ENCODE assay signal across 8 mouse cellular contexts in the genomic region with DNA sequence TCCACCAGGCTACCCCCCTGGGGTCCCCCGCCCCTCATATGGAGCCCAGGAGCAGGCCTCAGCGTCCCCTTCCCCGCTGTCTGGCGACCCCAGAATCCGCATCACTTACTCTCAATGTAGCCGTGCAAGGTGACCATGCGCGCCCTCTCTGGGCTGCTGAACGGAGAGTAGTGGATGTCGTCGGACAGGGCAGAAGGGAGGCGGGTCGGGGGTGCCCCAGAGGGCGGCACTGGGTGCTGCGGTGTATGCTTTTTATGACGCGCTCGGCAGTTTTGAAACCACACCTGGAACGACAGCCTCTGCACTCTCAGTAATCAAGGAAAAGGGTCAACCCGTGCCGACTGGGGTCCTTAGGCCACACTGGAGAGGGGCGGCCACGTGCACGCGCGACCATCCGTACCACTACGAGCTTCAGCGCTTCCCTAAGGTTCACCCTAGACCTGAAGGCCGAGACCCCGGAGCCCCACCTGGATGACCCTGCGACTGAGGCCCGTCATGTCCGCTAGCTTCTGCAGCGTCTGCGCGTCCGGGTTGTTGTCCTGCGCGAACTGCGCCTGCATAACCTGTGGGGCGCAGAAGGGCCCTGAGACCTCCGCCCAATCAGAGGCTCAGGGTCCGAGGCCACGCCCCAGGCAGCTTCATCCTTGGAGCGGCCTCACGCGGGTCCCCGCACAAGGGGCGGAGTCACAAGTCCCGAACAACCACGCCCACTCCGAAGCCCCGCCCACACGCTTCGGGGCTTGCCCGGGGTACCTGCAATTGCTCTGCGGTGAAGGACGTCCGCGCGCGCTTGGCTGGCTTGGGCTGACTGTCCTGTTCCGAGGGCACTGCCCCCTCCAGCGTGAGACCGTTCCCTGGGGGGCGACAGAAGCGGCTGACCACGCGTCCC. TPM values are rescaled to one million over a fixed set of nuclear protein-coding genes. Genes with fewer than 3 reads are reported as not detected.
DNase-seq lines count a peak whose midpoint lies in the region; ATAC-seq lines count a peak whose summit lies in the region.

No protein-coding gene starts in this region.

- WGBS in forebrain, embryonic 15.5 days, result 1% methylated on average over 70 of the region's 70 CpGs
- 4% methylated on average over 70 of the region's 70 CpGs for WGBS in intestine, embryonic 14.5 days
- 1% methylated on average over 70 of the region's 70 CpGs for WGBS in liver, embryonic 15.5 days (ENCODE audit: insufficient replicate concordance)
- under 1% methylated on average over 69 of the region's 70 CpGs for WGBS in neural tube, embryonic 11.5 days

- peak overlapping the region; percentile 50 for H3K4me2 ChIP-seq in forebrain, embryonic 15.5 days (replicated peaks)
- peak overlapping the region; percentile 78 for H3K4me2 ChIP-seq in intestine, embryonic 14.5 days (ENCODE audit: low read length)
- peak overlapping the region; percentile 70 for H3K4me2 ChIP-seq in liver, embryonic 15.5 days
- H3K4me2 ChIP-seq in neural tube, embryonic 11.5 days (ENCODE audit: low read depth), result peak overlapping the region; percentile 69

- peak overlapping the region; percentile 36 for H3K4me3 ChIP-seq in forebrain, embryonic 15.5 days
- peak overlapping the region; percentile 39 for H3K4me3 ChIP-seq in intestine, embryonic 14.5 days (ENCODE audit: low read depth, low read length)
- H3K4me3 ChIP-seq in liver, embryonic 15.5 days (replicated peaks), result peak overlapping the region; percentile 53
- H3K4me3 ChIP-seq in neural tube, embryonic 11.5 days (ENCODE audit: low read depth, low read length), result peak overlapping the region; percentile 39

- 0 out of 2 replicates have a peak overlapping the region, but pooled peaks have one; percentile 14 for H3K27ac ChIP-seq in forebrain, embryonic 15.5 days (replicated peaks)
- H3K27ac ChIP-seq in intestine, embryonic 14.5 days (ENCODE audit: low read depth), result no peak overlapping the region
- H3K27ac ChIP-seq in liver, embryonic 15.5 days (replicated peaks), result no peak overlapping the region
- H3K27ac ChIP-seq in neural tube, embryonic 11.5 days (ENCODE audit: low read depth, low read length), result no peak overlapping the region

- DNase-seq in cerebellum, postnatal 10 days, result peak; percentile 66 to 74
- peak; percentile 60 for DNase-seq in adrenal gland, postnatal 25 days
- peak; percentile 89 for DNase-seq in intestine, embryonic 14.5 days (ENCODE audit: low spot score)
- DNase-seq in neural tube, embryonic 11.5 days (ENCODE audit: low spot score), result peak; percentile 86
- peak; percentile 34 to 50 for DNase-seq in thymus, postnatal 10 days (ENCODE audit: low spot score in 2 of 2)

- H3K27me3 ChIP-seq in forebrain, embryonic 15.5 days, result peaks cover 86% of the 10 kb centered on the region
- H3K27me3 ChIP-seq in intestine, embryonic 14.5 days (replicated peaks; ENCODE audit: control insufficient read depth, insufficient read depth, low read length), result peaks cover 98% of the 10 kb centered on the region
- H3K27me3 ChIP-seq in liver, embryonic 15.5 days, result peaks cover 98% of the 10 kb centered on the region
- H3K27me3 ChIP-seq in neural tube, embryonic 11.5 days (ENCODE audit: control insufficient read depth, insufficient read depth, low read length), result peaks cover 75% of the 10 kb centered on the region

- H3K4me1 ChIP-seq in forebrain, embryonic 15.5 days, result peaks cover 23% of the 10 kb centered on the region
- H3K4me1 ChIP-seq in intestine, embryonic 14.5 days (replicated peaks; ENCODE audit: control insufficient read depth, insufficient read depth, low read length), result peaks cover 11% of the 10 kb centered on the region; the same call in 1 of the 2 replicates
- H3K4me1 ChIP-seq in liver, embryonic 15.5 days (replicated peaks), result peaks cover 15% of the 10 kb centered on the region
- peaks cover 6% of the 10 kb centered on the region for H3K4me1 ChIP-seq in neural tube, embryonic 11.5 days (ENCODE audit: control insufficient read depth, insufficient read depth, low read length)

- 0 out of 2 replicates have a peak overlapping the region, but pooled peaks have one; percentile 8 for H3K9ac ChIP-seq in forebrain, embryonic 15.5 days (replicated peaks)
- H3K9ac ChIP-seq in intestine, embryonic 14.5 days (ENCODE audit: low read length), result no peak overlapping the region
- no peak overlapping the region for H3K9ac ChIP-seq in liver, embryonic 15.5 days
- no peak overlapping the region for H3K9ac ChIP-seq in neural tube, embryonic 11.5 days (ENCODE audit: low read length)

- no peak for ATAC-seq in cerebellum, adult (ENCODE audit: insufficient number of reproducible peaks, low FRiP score, low TSS enrichment)
- peak; percentile 72 for ATAC-seq in forebrain, embryonic 15.5 days (replicated peaks)
- peak; percentile 85 for ATAC-seq in intestine, embryonic 14.5 days (replicated peaks; ENCODE audit: low FRiP score, low TSS enrichment, low read depth)
- peak; percentile 77 for ATAC-seq in liver, embryonic 15.5 days (ENCODE audit: insufficient read depth)
- peak; percentile 92 for ATAC-seq in neural tube, embryonic 11.5 days (ENCODE audit: insufficient read depth, low FRiP score, low TSS enrichment)

- H3K9me3 ChIP-seq in forebrain, embryonic 15.5 days, result no peaks in the 10 kb centered on the region
- no peaks in the 10 kb centered on the region for H3K9me3 ChIP-seq in intestine, embryonic 14.5 days (ENCODE audit: control insufficient read depth, low read length)
- no peaks in the 10 kb centered on the region for H3K9me3 ChIP-seq in liver, embryonic 15.5 days (replicated peaks)
- no peaks in the 10 kb centered on the region for H3K9me3 ChIP-seq in neural tube, embryonic 11.5 days (ENCODE audit: control insufficient read depth, low read length)

- H3K36me3 ChIP-seq in forebrain, embryonic 15.5 days, result no peaks in the 10 kb centered on the region
- H3K36me3 ChIP-seq in intestine, embryonic 14.5 days (ENCODE audit: control insufficient read depth, insufficient read depth, low read length), result no peaks in the 10 kb centered on the region
- H3K36me3 ChIP-seq in liver, embryonic 15.5 days (replicated peaks), result no peaks in the 10 kb centered on the region
- H3K36me3 ChIP-seq in neural tube, embryonic 11.5 days (ENCODE audit: control insufficient read depth, insufficient read depth, low read length), result no peaks in the 10 kb centered on the region

RNA-seq across cellular contexts. Expression of a gene that starts 14.1 kb away (rescaled TPM):
- total RNA-seq in adrenal gland, postnatal 25 days (2021), result 1.8 and 2.6 TPM in 2 replicates
- polyA plus RNA-seq in forebrain, embryonic 15.5 days (2015; fragmentation: Nextera tagmentation; extraction: Ambion mirVana), result 36.3 and 36.8 TPM in 2 replicates
- polyA plus RNA-seq in intestine, embryonic 14.5 days (2014; fragmentation: Nextera tagmentation; extraction: Ambion mirVana), result 1.5 and 2.0 TPM in 2 replicates
- 0.31 and 0.37 TPM in 2 replicates for polyA plus RNA-seq in liver, embryonic 15.5 days (2015; fragmentation: Nextera tagmentation; extraction: Ambion mirVana)
- 0.72 and 1.5 TPM in 2 replicates for polyA plus RNA-seq in neural tube, embryonic 11.5 days (2014; fragmentation: Nextera tagmentation; extraction: Ambion mirVana)

RNA-seq across cellular contexts. Expression of a gene that starts 41.8 kb away (rescaled TPM):
- not detected in 2 replicates for total RNA-seq in adrenal gland, postnatal 25 days (2021)
- polyA plus RNA-seq in forebrain, embryonic 15.5 days (2015; fragmentation: Nextera tagmentation; extraction: Ambion mirVana), result 1.7 and 2.5 TPM in 2 replicates
- 0.35 TPM in 1 of 2 replicates, not detected in the other for polyA plus RNA-seq in intestine, embryonic 14.5 days (2014; fragmentation: Nextera tagmentation; extraction: Ambion mirVana)
- not detected in 2 replicates for polyA plus RNA-seq in liver, embryonic 15.5 days (2015; fragmentation: Nextera tagmentation; extraction: Ambion mirVana)
- 0.84 TPM in 1 of 2 replicates, not detected in the other for polyA plus RNA-seq in neural tube, embryonic 11.5 days (2014; fragmentation: Nextera tagmentation; extraction: Ambion mirVana)

RNA-seq across cellular contexts. Expression of a gene that starts 41.9 kb away (rescaled TPM):
- total RNA-seq in adrenal gland, postnatal 25 days (2021), result 178 and 189 TPM in 2 replicates
- polyA plus RNA-seq in forebrain, embryonic 15.5 days (2015; fragmentation: Nextera tagmentation; extraction: Ambion mirVana), result 259 and 263 TPM in 2 replicates
- 273 and 289 TPM in 2 replicates for polyA plus RNA-seq in intestine, embryonic 14.5 days (2014; fragmentation: Nextera tagmentation; extraction: Ambion mirVana)
- polyA plus RNA-seq in liver, embryonic 15.5 days (2015; fragmentation: Nextera tagmentation; extraction: Ambion mirVana), result 132 and 136 TPM in 2 replicates
- polyA plus RNA-seq in neural tube, embryonic 11.5 days (2014; fragmentation: Nextera tagmentation; extraction: Ambion mirVana), result 208 and 210 TPM in 2 replicates

RNA-seq across cellular contexts. Expression of a gene that starts 45.1 kb away (rescaled TPM):
- total RNA-seq in adrenal gland, postnatal 25 days (2021), result 24.6 and 24.8 TPM in 2 replicates
- polyA plus RNA-seq in forebrain, embryonic 15.5 days (2015; fragmentation: Nextera tagmentation; extraction: Ambion mirVana), result 21.4 and 24.1 TPM in 2 replicates
- polyA plus RNA-seq in intestine, embryonic 14.5 days (2014; fragmentation: Nextera tagmentation; extraction: Ambion mirVana), result 33.3 and 38.3 TPM in 2 replicates
- polyA plus RNA-seq in liver, embryonic 15.5 days (2015; fragmentation: Nextera tagmentation; extraction: Ambion mirVana), result 17.2 and 18.3 TPM in 2 replicates
- 31.3 and 32.1 TPM in 2 replicates for polyA plus RNA-seq in neural tube, embryonic 11.5 days (2014; fragmentation: Nextera tagmentation; extraction: Ambion mirVana)

RNA-seq across cellular contexts. Expression of a gene that starts 45.5 kb away (rescaled TPM):
- 27.0 and 28.5 TPM in 2 replicates for total RNA-seq in adrenal gland, postnatal 25 days (2021)
- 149 and 164 TPM in 2 replicates for polyA plus RNA-seq in forebrain, embryonic 15.5 days (2015; fragmentation: Nextera tagmentation; extraction: Ambion mirVana)
- polyA plus RNA-seq in intestine, embryonic 14.5 days (2014; fragmentation: Nextera tagmentation; extraction: Ambion mirVana), result 63.3 and 74.0 TPM in 2 replicates
- 22.8 and 23.8 TPM in 2 replicates for polyA plus RNA-seq in liver, embryonic 15.5 days (2015; fragmentation: Nextera tagmentation; extraction: Ambion mirVana)
- 120 and 122 TPM in 2 replicates for polyA plus RNA-seq in neural tube, embryonic 11.5 days (2014; fragmentation: Nextera tagmentation; extraction: Ambion mirVana)

Comparison
In these comparisons a context has a peak if more than half of its experiments do, and no peak if none do; other contexts are left out.
1. RNA of a gene that starts 14.1 kb away (polyA plus RNA-seq): 36.3 to 36.8 TPM in forebrain, embryonic 15.5 days; 1.5 to 2.0 TPM in intestine, embryonic 14.5 days, 0.72 to 1.5 TPM in neural tube, embryonic 11.5 days and 0.31 to 0.37 TPM in liver, embryonic 15.5 days; every median in the first group is over 10 times any median in the second.
2. Peak in every context shown above with its lines, with median percentiles within 50 percentile points of each other: DNase-seq, H3K4me2 ChIP-seq and H3K4me3 ChIP-seq.